ENCODE assay signal across 13 mouse cellular contexts in genomic region chr17:81433148-81433547, GRCm38 (mm10). TPM values are rescaled to one million over a fixed set of nuclear protein-coding genes. Genes with fewer than 3 reads are reported as not detected.
A peak's percentile ranks its signal among the peaks of the same experiment; 100 is the strongest.
DNase-seq lines count a peak whose midpoint lies in the region; ATAC-seq lines count a peak whose summit lies in the region.
"Had no signal": no experiment of that assay in that cellular context is flagged by ENCODE, and none has a peak within 500 bp of the region (broad histone marks: within the 10 kb centered on the region; RNA-seq: fewer than 3 reads in every experiment).

No protein-coding gene starts in this region.

- H3K36me3 ChIP-seq in heart, embryonic 10.5 days, result peaks cover 61% of the 10 kb centered on the region
- H3K36me3 ChIP-seq in heart, embryonic 15.5 days, result peaks cover 50% of the 10 kb centered on the region

- H3K27me3 ChIP-seq in heart, embryonic 10.5 days (ENCODE audit: insufficient read depth, poor library complexity, severe bottlenecking), result no peaks in the 10 kb centered on the region
- no peaks in the 10 kb centered on the region for H3K27me3 ChIP-seq in heart, embryonic 15.5 days

- H3K9me3 ChIP-seq in heart, embryonic 10.5 days, result no peaks in the 10 kb centered on the region
- H3K9me3 ChIP-seq in heart, embryonic 15.5 days (replicated peaks), result no peaks in the 10 kb centered on the region

- no peak overlapping the region for H3K9ac ChIP-seq in heart, embryonic 15.5 days

- H3K4me2 ChIP-seq in heart, embryonic 15.5 days, result no peak overlapping the region

- peak; percentile 97 for DNase-seq in heart, adult 11 months
- no peak for DNase-seq in heart, embryonic 10.5 days (ENCODE audit: low spot score)
- peak; percentile 33 for DNase-seq in embryo, embryonic 10 days (ENCODE audit: low spot score)
- DNase-seq in kidney, postnatal 25 days, result peak; percentile 38 to 48
- DNase-seq in yolk sac, embryonic 10.5 days (ENCODE audit: low spot score), result no peak
- DNase-seq in spleen, adult 12 weeks (ENCODE audit: low spot score), result no peak
- DNase-seq: cerebellum, adult 9-10 months; retina, postnatal 1 day; thymus, postnatal 25 days had no signal

- 66% methylated on average over 5 of the region's 5 CpGs for WGBS in heart, embryonic 10.5 days
- WGBS in heart, embryonic 15.5 days, result 55% methylated on average over 5 of the region's 5 CpGs

- no peak overlapping the region for H3K4me3 ChIP-seq in heart, embryonic 10.5 days
- H3K4me3 ChIP-seq in heart, embryonic 15.5 days, result no peak overlapping the region
- H3K4me3 ChIP-seq: left cerebral cortex, adult 2 months had no signal

- ATAC-seq in heart, embryonic 15.5 days (replicated peaks; ENCODE audit: insufficient number of reproducible peaks, insufficient read depth, low FRiP score, low read depth), result no peak
- ATAC-seq in cerebellum, adult (ENCODE audit: insufficient number of reproducible peaks, low FRiP score, low TSS enrichment), result no peak

- H3K4me1 ChIP-seq in heart, embryonic 10.5 days, result no peaks in the 10 kb centered on the region
- peaks cover 17% of the 10 kb centered on the region for H3K4me1 ChIP-seq in heart, embryonic 15.5 days (replicated peaks)

- H3K27ac ChIP-seq in heart, embryonic 10.5 days, result no peak overlapping the region
- peak overlapping the region; percentile 40 for H3K27ac ChIP-seq in heart, embryonic 15.5 days
- H3K27ac ChIP-seq: left cerebral cortex, adult 2 months had no signal

RNA-seq across cellular contexts. Expression of gene Gm11096, which starts 8.4 kb away (rescaled TPM):
- not detected in 2 replicates for polyA plus RNA-seq in heart, embryonic 10.5 days (2016; fragmentation: Nextera tagmentation; extraction: Ambion mirVana)
- not detected in 2 replicates for polyA plus RNA-seq in heart, embryonic 15.5 days (2015; fragmentation: Nextera tagmentation; extraction: Ambion mirVana)
- polyA plus RNA-seq: liver, embryonic 16.5 days had no signal

Comparison
In these comparisons a context has a peak if more than half of its experiments do, and no peak if none do; other contexts are left out.
1. DNase-seq: peak in heart, adult 11 months (single experiment), embryo, embryonic 10 days (single experiment) and kidney, postnatal 25 days (2 of 2); none in heart, embryonic 10.5 days (single experiment), yolk sac, embryonic 10.5 days (single experiment) and spleen, adult 12 weeks (single experiment).